Mouse (Mus musculus): ENCODE measurements around the gene Epop. TPM values are rescaled to one million over a fixed set of nuclear protein-coding genes. Genes with fewer than 3 reads are reported as not detected.

Epop gene
- polyA plus RNA-seq, 1 experiment from 2014 or later: 1.8 TPM

DNA sequence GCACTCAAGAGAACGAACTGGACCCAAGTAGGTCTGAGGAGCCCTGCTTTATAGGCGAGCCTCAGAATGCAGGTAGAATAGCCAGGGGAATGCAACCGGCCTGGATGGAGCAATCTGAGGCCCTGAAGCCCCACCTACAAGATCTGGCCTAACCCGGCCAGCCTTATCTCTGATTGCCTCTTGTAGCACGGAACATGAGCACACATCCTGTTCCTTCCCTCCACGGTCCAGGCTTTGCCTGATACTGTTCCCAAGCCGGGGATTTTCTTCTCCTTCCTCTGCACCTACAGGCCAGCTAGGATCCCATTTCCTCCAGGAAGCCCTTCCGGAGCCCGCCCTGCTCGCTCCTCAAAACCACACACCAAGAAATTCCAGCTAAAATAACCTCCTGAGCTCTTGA is 43.6 kb downstream of the Epop start:
- no peak for DNase-seq (ENCODE audit: low spot score)
- no peak overlapping the region for H3K4me2 ChIP-seq (replicated peaks)
- no peak overlapping the region for H3K4me3 ChIP-seq (replicated peaks; ENCODE audit: low read length)
- no peak overlapping the region for H3K9ac ChIP-seq
- H3K4me1 ChIP-seq (replicated peaks; ENCODE audit: control insufficient read depth, insufficient read depth, low read length): 0 out of 2 replicates have a peak, but pooled peaks cover 5% of the 10 kb centered on the region
- no peaks in the 10 kb centered on the region for H3K36me3 ChIP-seq (replicated peaks; ENCODE audit: control insufficient read depth, insufficient read depth)
- H3K27me3 ChIP-seq (ENCODE audit: control insufficient read depth, insufficient read depth, low read length): no peaks in the 10 kb centered on the region
- no peak for ATAC-seq (ENCODE audit: low FRiP score)
- WGBS: 80% methylated on average over 10 of the region's 10 CpGs
- H3K9me3 ChIP-seq (ENCODE audit: control insufficient read depth, low read length): no peaks in the 10 kb centered on the region
- H3K27ac ChIP-seq: no peak overlapping the region

DNA sequence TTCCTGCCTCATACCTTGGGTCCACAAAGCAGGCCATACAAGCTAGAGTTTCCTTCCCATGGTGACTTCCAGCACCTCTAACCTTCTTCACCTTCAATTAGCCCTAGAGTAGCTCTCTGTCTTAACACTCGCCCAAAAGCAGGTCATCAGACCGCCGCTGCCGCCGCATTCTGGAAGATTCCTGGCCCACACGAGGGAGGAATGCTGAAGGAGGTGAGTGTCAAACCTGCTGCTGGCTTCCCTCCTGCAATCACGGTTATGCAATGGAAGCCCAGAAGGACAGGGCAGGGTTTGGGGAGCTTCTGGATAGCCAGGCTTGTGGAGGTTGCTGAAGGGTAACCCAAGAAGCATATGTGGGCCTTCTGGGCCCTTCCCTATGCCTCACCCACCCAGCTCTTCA is 45.0 kb downstream of the Epop start:
- Histone ChIP-seq H3K9me3 (ENCODE audit: control insufficient read depth, low read length) (no peaks in the 10 kb centered on the region), H3K9ac (no peak overlapping the region), H3K27me3 (ENCODE audit: control insufficient read depth, insufficient read depth, low read length) (no peaks in the 10 kb centered on the region), H3K36me3 (replicated peaks; ENCODE audit: control insufficient read depth, insufficient read depth) (no peaks in the 10 kb centered on the region), H3K4me3 (replicated peaks; ENCODE audit: low read length) (no peak overlapping the region), H3K4me1 (replicated peaks; ENCODE audit: control insufficient read depth, insufficient read depth, low read length) (no peaks in the 10 kb centered on the region), H3K4me2 (replicated peaks) (no peak overlapping the region), H3K27ac (no peak overlapping the region)
- ATAC-seq (ENCODE audit: low FRiP score): no peak
- no peak for DNase-seq (ENCODE audit: low spot score)
- WGBS: 72% methylated on average over 7 of the region's 7 CpGs

DNA sequence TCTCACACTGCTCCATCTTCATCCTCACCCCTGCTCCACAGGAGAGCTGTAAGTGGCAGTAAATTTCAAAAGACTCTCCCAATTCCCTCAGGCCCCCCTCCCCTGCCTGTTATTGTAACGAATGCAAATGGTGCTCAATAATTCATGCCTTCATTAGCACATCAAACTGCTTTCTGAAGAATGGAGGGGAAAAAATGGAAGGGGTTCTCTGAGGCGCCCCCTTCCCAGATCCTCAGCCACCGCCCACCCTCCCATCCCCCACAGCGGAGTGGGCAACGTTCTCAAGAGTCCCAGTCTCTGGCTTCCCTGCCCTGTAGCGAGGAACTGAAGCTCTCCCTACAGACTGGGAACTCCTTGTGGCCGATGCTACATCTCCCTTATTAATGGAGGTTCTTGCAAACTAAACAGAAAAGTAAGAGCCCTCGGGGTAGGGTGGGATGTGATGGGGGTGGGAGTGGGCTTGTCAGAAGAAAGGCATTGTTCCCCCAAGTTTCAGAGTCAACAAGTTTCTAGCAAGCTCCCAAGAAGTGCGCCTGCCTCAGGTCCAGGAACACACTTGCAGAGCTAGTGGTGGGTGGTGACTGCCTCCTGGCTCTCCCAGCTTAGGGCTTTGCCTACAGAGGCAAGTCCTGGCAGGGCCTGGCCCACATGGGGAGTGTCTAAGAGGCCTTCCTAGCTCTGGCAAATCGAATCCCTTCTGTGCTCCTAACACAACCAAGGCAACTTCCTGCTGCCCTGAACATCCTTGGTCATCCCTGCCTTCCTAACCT is 50.2 kb downstream of the Epop start:
- H3K27ac ChIP-seq: no peak overlapping the region
- no peak for ATAC-seq (ENCODE audit: low FRiP score)
- WGBS: 10% methylated on average over 10 of the region's 10 CpGs

DNA sequence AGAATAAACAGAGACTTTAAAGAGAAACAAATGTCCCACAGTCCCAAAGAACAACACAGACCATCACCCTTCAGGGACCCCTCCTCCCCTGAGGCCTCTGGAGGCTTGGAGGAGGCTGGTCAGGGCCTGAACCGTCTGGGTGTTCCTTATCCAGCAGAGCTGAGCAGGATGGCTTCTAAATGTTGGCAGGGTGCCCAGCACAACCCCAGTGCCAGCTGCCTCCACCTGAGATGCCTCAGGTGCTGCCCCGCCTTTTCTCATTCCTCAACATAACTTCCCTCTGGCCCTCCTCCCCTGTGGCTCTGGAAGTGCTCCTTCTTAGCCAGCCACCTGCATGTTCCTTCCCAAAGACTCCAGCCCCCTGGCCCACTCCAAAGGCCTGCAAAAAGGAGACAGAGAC is 51.2 kb downstream of the Epop start:
- H3K9me3 ChIP-seq (ENCODE audit: control insufficient read depth, low read length): no peaks in the 10 kb centered on the region
- H3K4me2 ChIP-seq (replicated peaks): no peak overlapping the region
- H3K36me3 ChIP-seq (replicated peaks; ENCODE audit: control insufficient read depth, insufficient read depth): no peaks in the 10 kb centered on the region
- no peak for DNase-seq (ENCODE audit: low spot score)
- no peak overlapping the region for H3K9ac ChIP-seq
- H3K4me1 ChIP-seq (replicated peaks; ENCODE audit: control insufficient read depth, insufficient read depth, low read length): peaks cover 10% of the 10 kb centered on the region
- no peak overlapping the region for H3K27ac ChIP-seq
- no peak overlapping the region for H3K4me3 ChIP-seq (replicated peaks; ENCODE audit: low read length)
- ATAC-seq (ENCODE audit: low FRiP score): no peak
- 46% methylated on average over 2 of the region's 2 CpGs for WGBS
- H3K27me3 ChIP-seq (ENCODE audit: control insufficient read depth, insufficient read depth, low read length): no peaks in the 10 kb centered on the region

More for the DNA sequence above, 50.2 kb downstream of the Epop start:
- no peak for DNase-seq (ENCODE audit: low spot score)
- Histone ChIP-seq H3K9ac (no peak overlapping the region), H3K4me2 (replicated peaks) (no peak overlapping the region), H3K4me3 (replicated peaks; ENCODE audit: low read length) (no peak overlapping the region), H3K27me3 (ENCODE audit: control insufficient read depth, insufficient read depth, low read length) (no peaks in the 10 kb centered on the region), H3K4me1 (replicated peaks; ENCODE audit: control insufficient read depth, insufficient read depth, low read length) (peaks cover 7% of the 10 kb centered on the region; the same call in 1 of the 2 replicates), H3K36me3 (replicated peaks; ENCODE audit: control insufficient read depth, insufficient read depth) (no peaks in the 10 kb centered on the region), H3K9me3 (ENCODE audit: control insufficient read depth, low read length) (no peaks in the 10 kb centered on the region)

Small RNA genes lying within 50 kb of the gene (microRNA-seq; reads per million reads assigned to microRNA genes)
- gene Gm24158 (not detected), gene Mir6927 (not detected)

Other genes starting within 250 kb of the Epop start
- gene Arhgap23, start 214.2 kb downstream of the Epop start, polyA plus RNA-seq (2014; fragmentation: Nextera tagmentation; extraction: Ambion mirVana): 8.5 and 10.0 TPM in 2 replicates
- 0.41 TPM in 1 of 2 replicates, not detected in the other for gene 4933428G20Rik, start 129.4 kb downstream of the Epop start, polyA plus RNA-seq (2014; fragmentation: Nextera tagmentation; extraction: Ambion mirVana)
- 9.1 and 11.8 TPM in 2 replicates for gene Srcin1, start 53.5 kb downstream of the Epop start, polyA plus RNA-seq (2014; fragmentation: Nextera tagmentation; extraction: Ambion mirVana)
- 5.0 TPM in 2 replicates for gene Mllt6, start 33.7 kb upstream of the Epop start, polyA plus RNA-seq (2014; fragmentation: Nextera tagmentation; extraction: Ambion mirVana)
- 27.7 and 34.7 TPM in 2 replicates for gene Cisd3, start 56.1 kb upstream of the Epop start, polyA plus RNA-seq (2014; fragmentation: Nextera tagmentation; extraction: Ambion mirVana)
- gene Pcgf2, start 70.8 kb upstream of the Epop start, polyA plus RNA-seq (2014; fragmentation: Nextera tagmentation; extraction: Ambion mirVana): 22.0 and 23.4 TPM in 2 replicates
- gene Psmb3, start 73.7 kb upstream of the Epop start, polyA plus RNA-seq (2014; fragmentation: Nextera tagmentation; extraction: Ambion mirVana): 436 and 489 TPM in 2 replicates
- gene Pip4k2b, start 115.0 kb upstream of the Epop start, polyA plus RNA-seq (2014; fragmentation: Nextera tagmentation; extraction: Ambion mirVana): 5.2 and 5.9 TPM in 2 replicates
- gene Cwc25, start 136.9 kb upstream of the Epop start, polyA plus RNA-seq (2014; fragmentation: Nextera tagmentation; extraction: Ambion mirVana): 8.1 and 11.2 TPM in 2 replicates
- 0.68 TPM in 1 of 2 replicates, not detected in the other for gene 1700001P01Rik, start 146.2 kb upstream of the Epop start, polyA plus RNA-seq (2014; fragmentation: Nextera tagmentation; extraction: Ambion mirVana)
- 324 and 419 TPM in 2 replicates for gene Rpl23, start 152.7 kb upstream of the Epop start, polyA plus RNA-seq (2014; fragmentation: Nextera tagmentation; extraction: Ambion mirVana)
- gene Lasp1, start 169.3 kb upstream of the Epop start, polyA plus RNA-seq (2014; fragmentation: Nextera tagmentation; extraction: Ambion mirVana): 110 and 126 TPM in 2 replicates
- 38.2 and 38.8 TPM in 2 replicates for gene B230217C12Rik, start 211.1 kb upstream of the Epop start, polyA plus RNA-seq (2014; fragmentation: Nextera tagmentation; extraction: Ambion mirVana)